Mouse (Mus musculus) gastrocnemius, postnatal 10 days (tissue): Measurements from ENCODE around the gene Gm20736. TPM values are rescaled to one million over a fixed set of nuclear protein-coding genes. Genes with fewer than 3 reads are reported as not detected.
"Not testable (repeated sequence)": the region's sequence is repeated elsewhere in the genome, so short reads cannot be mapped to it uniquely, and the experiment has no call there.

ENCODE experiments used
- DNase-seq: peaks from one replicate; pipeline ENCODE4 v3.0.0; 2021; ENCODE audit warnings: mixed read lengths
- long read RNA-seq, 2 experiments: library from polyadenylated mRNA; stranded (forward); transcript quantifications; one replicate each; pipeline ENCODE4 v2.0.0; 2021
- total RNA-seq, 2 experiments: library from RNA; stranded (reverse); gene quantifications; 2 replicates each; pipeline ENCODE4 v1.2.3; 2021

Gm20736 gene
- not detected for total RNA-seq
- long read RNA-seq, experiment 1 = 0 reads
- long read RNA-seq, experiment 2 = 0 reads

GRCm38 (mm10) chrY:65377390-65377789 is at the start of gene Gm20736:
TSS of gene Gm20736 (plus strand) at chrY:65377690.
- DNase-seq = not testable (repeated sequence)

Other genes starting within 250 kb of the Gm20736 start
- not detected for gene Gm20924, start 170.2 kb upstream of the Gm20736 start, total RNA-seq